Mouse (Mus musculus): Measurements from ENCODE around the gene Nup210.
A peak's percentile ranks its signal among the peaks of the same experiment; 100 is the strongest.

Gene Nup210

DNA sequence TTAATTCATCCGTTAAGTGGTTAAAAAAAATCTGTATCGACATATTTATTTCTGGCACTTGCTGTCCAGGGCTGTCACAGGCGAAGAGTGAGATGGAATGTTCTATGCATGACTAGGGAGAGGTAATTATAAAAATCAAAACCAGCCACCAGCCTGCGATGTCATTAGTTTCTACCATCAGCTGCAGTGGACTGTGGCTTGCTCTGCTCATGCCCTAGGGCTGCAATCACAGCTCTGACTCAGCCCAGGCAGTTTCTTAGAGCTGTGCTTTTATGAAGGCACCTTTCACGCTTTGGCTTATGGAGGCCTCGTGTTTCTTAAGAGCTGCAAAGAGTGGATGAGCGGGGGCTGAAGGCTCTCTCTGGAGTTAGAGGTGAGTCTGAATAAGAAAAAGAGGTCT, 95.8 kb downstream of the Nup210 start:
- DNase-seq (ENCODE audit: low spot score in 2 of 2), result no peak

DNA sequence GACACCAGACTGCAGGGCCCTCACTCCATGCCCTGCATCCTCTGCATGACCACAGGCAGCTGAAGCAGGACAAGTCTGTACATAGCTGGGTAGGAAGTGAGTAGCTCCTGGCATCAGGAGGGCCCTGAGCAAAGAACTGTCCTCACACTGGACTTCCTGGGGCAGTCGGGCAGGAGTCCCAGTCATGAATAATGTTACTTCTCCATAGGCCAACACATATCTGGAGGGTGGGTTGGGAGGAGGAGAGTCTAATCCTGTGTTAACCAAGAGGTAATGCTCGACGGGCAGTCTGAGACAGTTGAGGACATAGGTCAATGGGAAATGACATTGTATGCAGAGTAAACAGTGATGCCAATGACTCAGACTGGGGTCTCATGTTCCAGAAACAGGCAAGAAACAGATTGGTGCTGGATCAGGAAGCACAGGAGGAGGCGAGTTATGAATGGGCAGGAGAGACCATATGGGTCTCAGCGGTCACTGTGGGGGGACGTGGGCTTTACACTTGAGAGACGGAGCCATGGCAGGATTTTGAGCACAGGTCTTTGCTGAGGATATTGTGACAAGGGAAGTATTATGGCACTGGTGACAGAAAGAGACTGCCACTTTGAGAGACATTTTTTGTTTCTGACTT, 99.9 kb downstream of the Nup210 start:
- DNase-seq (ENCODE audit: low spot score in 2 of 2), result no peak

DNA sequence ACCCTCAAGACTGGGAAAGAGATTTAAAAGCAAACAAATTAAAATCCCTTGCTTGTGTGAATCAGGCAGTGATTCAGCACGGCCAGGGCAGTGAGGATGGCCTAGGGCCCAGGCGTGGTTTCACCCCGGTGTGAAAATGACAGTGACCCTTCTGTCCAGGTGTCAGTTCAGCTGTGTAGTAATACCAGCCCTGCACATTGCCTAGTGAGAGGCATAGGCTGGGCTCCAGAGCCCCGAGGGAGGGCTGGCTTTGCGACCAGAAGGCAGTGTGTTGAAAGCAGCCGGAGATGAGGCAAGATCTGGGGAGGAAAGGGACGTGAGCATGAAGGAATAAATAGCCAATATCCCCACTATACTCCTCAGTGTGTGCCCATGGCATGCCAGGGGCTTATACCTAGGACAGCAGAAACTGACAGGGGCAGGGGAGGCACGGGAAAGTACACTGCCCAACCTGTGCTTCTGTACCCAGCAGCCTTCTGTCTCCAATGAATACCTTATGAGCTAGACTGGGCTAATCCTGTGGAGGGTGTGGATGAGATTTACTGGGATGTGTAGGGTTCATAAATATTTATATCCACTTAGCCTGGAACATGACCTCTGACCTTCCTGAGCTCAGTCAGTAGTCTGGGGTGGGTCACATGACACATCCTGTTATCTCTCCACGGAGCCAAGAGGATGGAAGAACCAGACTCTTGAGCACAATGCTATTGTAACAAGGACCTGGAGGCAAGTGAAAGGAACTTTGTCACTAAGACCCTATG, 102.3 kb downstream of the Nup210 start:
- DNase-seq (ENCODE audit: low spot score in 2 of 2), result no peak

DNA sequence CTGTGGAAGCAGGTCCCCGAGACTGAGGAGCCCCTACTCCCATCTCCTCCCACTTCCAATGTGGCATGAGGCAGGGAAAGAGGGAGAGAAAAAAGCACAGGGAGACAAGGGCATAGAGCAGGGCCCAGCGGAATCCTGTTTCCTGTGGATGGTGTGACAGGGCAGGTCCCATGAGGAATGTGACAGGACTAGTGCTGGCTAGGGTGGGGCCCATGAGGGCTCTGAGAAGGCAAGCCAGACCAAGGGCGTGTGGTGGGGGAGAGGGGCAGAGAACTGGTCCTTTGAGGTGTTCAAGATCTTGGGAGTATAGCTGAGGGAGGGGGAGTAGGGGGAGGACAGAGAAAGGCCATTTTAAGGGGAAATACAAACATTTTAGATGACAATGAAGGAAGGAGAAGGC, 104.2 kb downstream of the Nup210 start:
- DNase-seq (ENCODE audit: low spot score in 2 of 2), result no peak

DNA sequence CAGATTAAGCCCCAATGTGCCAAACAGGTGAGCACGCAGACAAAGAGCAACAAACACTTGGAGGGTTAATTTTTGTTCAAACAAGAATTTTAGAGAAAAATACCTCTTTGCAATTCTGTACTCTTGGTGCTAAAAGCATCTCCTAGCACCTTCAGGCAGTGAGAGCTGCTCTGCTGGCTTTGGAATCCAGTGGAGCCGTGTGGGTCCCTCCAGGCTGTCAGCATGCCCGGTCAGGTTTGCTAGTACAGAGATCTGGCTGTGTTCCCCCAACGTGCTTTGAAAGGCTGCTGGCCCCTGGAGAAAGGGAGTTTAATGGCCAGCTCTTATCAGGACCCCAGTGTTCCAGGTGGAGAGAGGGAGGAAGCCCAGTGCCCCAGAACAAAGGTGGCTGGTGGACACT, 105.1 kb downstream of the Nup210 start:
- DNase-seq (ENCODE audit: low spot score in 2 of 2), result no peak

DNA sequence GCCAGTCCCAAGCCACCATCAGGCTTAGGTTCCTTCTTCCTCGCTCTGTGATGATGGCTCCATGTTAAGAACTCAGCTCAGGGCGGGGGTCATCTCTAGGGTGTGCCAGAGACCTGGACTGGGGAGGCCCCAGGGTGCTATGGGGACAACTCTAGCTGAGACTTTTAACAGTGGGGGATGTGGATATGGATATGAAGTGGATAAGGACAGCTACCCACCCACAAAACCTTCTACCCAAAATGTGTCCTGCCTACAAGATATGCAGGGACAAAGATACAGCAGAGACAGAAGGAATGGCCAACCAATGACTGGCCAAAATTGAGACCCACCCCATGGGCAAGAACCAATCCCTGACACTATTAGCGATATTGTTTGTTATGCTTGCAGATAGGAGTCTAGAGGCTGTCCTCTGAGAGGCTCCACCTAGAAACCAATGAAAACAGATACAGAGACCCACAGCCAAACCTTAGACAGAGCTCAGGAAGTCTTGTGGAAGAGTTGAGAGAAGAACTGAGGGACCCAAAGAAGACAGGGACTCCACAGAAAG, 108.3 kb downstream of the Nup210 start:
- DNase-seq (ENCODE audit: low spot score in 2 of 2), result no peak

DNA sequence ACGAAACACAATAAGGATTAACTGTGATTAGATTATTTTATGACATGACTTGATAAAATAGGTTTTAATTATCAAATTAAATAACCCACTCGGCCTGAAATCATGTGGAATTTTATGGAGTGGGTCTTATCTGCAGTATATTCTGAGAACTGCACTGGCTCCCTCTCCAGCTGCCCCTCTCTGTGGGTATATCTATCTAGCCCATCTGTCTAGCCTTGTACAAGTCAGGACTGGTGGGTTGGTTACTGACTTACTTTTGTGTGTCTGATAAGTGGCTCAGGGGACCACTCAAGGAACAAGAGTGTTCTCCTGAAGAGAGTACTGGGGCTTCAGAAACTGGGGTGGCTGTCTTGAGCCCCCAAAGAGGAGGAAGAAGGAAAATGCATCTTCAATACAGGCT, 109.4 kb downstream of the Nup210 start:
- DNase-seq (ENCODE audit: low spot score in 2 of 2), result no peak

DNA sequence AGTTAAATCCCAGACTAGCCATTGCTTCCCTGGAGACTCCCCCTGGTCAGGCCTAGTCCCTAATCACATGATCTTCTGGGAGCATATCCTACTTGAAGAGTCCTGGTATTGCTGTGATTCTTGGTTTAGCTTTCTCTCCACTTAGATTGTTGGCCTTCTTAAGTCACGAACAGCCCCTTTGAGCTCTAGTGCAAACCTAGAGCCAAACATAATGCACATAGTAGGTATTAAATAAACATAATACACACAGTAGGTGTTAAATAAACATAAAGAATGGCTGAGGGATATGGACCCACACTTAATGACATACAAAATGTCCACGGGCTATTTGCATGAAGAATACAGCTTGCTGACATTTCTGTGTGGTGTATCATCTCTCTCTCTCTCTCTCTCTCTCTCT, 112.5 kb downstream of the Nup210 start:
- no peak for DNase-seq (ENCODE audit: low spot score in 2 of 2)

DNA sequence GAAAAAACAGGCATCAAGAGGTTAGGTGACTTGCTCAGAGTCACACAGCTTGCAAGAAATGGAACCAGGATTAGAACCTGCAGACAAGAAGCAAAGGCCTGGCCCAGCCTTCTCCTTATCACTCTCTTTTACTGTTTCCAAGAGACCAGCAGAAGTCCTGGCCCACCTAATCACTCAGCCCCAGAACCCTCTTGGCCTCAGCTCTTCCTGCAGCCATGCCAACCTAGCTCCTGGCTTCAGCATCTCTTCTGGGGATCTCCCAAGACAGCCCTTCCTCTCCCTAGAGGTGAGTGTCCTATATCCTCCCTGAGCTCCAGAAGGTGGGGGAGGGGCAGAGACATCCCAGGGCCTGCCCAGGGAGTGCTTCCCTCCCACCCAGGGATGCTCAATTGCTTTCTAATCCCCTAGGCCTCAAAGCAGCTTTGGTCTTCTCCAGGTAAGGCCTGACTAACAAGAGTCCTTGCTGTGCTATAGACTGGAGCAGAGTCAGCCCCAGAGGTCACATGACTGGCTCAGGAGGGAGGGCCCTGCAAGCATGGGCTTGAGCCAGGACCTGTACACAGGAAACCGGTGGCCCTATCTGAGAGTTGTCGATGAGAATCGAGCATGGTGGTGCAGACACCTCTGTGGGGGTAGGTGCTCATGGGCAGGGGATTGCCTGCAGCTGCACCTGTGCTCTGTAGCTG, 113.2 kb downstream of the Nup210 start:
- no peak for DNase-seq (ENCODE audit: low spot score in 2 of 2)

DNA sequence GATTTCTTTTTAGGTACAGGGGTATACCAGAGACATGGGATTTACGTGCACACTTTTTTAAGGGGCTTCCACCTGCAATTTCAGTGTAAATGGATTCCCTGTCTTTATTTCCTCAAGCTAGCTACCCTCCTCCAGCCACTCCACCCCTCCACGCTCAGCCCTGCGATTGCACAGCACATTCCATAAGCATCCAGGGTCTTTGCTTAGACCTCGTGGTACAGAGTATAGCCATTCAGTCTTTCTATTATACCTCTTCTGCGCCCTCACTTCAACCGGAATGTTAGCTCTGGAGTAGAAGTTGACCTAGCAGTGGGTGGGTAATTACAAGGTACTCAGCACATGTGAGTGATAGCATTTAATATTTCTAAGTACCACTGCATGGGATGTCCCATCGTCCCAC, 115.1 kb downstream of the Nup210 start:
- no peak for DNase-seq (ENCODE audit: low spot score in 2 of 2)

DNA sequence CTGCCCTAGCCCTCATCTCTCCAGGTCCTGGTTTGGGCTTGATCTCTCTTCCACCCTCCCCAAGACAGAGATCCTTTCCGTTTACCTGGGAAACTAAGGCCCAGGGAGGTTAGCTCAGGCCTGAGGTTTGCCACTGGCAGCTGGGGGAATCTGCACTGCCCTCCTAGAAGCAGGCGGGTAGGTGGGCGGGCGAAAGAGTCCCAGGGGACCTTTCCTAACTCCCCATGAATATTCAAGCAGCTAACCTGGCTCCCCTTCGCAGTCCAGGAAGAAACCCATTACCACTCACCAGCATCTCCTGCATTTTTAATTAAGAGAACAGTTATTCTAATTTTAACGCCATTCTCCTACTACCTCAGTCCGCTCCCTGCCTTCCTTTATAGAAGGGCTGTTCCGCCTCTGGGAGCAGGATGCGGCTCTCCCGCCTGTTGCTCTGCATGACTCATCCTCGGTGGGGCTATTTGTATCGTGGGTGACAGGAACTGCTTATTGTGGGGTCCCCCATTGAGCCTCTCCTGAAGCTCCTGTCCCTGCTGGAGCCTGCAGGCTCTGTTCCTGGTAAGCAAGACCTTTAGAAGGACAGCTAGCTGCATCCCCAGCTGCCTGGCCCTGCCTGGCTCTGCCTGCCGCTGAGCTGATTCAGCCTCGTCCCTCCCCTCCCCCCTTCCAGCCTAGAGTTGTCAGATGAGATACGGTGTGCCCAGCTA, 115.7 kb downstream of the Nup210 start:
- peak in 1 of 2 experiments; percentile 42 for DNase-seq (ENCODE audit: low spot score in 2 of 2)

DNA sequence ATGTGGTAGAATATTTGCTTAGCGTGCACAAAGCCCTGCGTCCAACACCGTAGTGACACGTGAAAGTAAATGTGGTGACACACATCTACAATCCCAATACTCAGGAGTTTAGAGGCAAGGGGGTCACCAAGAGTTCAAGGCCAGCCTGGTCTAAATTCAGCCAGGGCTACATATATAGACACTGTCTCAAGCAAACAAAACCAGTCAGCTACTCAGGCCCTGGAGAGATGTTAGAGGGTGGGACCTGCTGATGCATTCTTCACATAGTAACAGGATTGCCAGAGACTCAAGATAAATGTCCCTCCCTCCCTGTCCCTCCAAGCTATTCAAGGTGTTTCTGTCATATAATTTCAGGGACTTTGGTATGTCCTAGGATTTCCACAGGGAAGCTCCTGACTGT, 117.5 kb downstream of the Nup210 start:
- no peak for DNase-seq (ENCODE audit: low spot score in 2 of 2)

DNA sequence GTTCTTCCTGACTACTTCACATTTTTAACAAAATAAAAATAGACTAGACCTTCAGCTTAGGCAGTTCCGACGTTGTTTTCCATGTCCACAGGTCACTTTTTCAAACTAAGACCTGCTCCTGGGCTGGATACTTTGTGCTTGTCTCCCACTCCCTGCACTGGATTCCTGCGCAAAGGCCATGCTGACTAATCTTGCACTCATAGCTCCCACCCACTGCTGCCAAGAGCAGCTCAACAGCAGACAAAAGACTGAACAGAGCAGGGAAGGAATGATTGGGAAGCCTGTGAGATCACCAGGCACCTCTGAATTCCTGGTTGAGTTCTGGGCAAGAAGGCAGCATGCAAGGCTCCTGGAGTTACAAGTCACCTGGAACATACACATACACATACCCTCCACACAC, 119.6 kb downstream of the Nup210 start:
- DNase-seq (ENCODE audit: low spot score in 2 of 2), result peak in 1 of 2 experiments; percentile 16

DNA sequence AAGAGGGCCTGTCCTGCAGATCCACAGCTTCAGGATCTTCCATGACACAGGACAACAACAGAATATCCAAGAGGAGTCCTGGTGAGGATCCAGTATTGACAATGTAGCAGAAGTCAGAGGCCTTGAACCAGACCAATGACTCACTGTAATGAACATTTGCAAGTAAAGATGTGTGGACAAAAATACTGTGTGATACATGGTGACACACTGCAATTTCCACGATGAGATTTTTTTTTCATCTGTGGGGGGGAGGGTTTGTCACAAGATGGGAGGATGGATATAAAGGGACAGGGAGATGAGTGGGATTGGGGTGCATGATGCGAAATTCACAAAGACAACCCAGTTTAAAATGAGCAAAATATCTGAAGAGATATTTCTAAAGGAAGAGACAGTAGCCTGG, 120.4 kb downstream of the Nup210 start:
- no peak for DNase-seq (ENCODE audit: low spot score in 2 of 2)

DNA sequence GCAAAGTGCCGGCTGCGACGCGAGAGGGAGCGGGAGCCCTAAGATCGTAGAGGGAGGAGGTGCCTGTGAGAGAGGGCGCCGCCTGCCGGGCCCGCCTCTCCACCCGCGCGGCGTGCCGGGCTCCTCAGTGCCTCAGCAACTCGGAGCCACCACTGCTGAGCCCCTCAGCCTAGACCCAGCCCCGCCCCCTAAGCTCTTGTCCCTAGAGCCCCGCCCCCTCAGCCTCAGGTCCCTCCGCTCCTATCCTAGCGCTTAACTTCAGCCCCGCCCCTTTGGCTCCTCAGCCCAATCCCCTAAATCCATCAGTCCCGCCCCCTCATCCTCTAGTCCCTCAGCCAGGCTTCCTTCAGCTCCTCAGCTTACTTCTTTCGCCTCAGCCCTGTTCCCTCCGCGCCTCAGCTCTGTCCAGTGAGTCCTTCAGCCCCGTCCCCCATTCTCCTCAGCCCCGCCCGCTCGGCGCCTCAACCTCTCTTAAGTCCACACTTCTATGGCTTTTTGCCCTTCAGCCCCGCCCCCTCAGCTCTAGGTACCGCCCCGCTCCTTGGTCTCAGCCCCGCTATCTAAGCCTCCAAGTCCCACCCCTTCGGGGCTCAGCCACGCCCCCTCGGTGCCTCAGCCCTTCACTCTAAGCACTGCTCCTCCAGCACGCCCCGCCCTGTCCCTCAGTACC, 127.8 kb downstream of the Nup210 start, which contains the start of gene Iqsec1:
Gene Iqsec1, minus strand, starts transcription at position 38 of the 670 bp plus-strand sequence.
- peak; percentile 63 to 70 for DNase-seq (ENCODE audit: low spot score in 2 of 2)

DNA sequence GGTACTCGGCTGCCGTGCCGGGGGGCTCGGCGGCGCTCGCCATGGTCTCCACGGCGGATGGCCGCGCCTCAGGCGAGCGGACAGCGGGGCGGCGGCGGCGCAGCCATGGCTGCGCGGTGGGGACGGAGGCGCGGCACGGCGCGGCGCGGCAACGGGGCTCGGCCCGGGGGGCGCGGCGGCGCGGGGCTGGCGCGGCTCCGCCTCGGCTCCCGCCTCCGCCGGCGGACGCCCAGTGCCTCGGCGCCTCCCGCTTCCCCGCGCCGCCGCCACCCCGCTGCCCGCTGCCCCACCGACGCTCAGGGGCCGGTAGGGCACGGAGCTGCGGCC, 128.4 kb downstream of the Nup210 start:
- DNase-seq (ENCODE audit: low spot score in 2 of 2), result no peak

DNA sequence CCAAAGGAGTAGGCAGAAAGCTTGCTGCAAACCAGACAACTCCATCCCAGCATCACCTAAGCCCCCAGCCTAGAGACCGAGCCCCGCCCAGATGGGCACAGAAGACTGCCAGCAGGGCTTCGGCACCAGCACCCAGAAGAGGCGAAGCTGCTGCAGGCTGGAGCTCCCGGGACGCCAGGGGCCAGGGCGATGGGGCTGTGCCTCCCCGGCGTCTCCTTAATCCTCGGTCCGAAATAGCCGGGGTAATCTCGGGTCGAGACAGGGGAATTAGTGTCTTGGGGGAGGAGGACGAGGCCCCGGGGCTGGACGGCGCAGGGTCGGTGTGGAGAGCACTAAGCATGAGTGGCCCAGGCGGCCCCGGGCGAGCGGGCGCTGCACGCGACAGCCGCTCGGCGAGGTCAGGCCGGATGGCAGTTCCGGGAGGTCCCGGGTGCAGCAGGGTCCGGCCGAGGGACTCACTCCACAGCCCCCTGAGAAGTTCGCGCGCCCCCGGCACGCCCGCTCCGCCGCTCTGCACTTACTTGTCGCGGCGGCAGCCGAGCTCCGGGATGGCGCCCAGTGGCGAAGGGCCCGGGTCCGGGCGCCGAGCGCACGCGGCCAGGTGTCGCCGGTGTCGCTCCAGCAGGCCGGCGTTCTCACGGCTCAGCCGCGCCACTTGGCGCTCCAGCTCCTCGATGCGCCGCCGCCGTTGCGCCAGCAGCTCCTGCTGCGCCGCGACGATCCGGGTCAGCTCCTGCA, 128.9 kb downstream of the Nup210 start:
- peak in 1 of 2 experiments; percentile 13 for DNase-seq (ENCODE audit: low spot score in 2 of 2)

DNA sequence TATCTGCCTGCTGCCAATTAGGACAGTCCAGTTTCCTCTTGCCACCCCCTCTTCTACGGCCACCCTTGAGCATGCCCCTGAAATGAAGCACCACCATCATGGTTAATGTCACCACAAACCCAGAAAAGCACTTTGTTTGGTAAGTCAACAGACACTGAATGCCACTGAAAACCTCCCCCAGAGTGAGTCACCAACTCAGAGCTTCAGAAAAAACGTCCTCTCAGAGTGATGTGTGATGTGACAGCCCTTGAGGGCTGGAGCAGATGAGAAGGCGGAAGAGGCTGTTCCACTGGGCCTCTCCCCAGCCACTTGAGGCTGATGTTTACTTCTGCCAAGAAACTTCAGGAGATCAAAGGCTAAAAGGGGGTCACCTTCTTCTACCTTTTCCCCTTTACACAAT, 132.5 kb downstream of the Nup210 start:
- DNase-seq (ENCODE audit: low spot score in 2 of 2), result no peak

DNA sequence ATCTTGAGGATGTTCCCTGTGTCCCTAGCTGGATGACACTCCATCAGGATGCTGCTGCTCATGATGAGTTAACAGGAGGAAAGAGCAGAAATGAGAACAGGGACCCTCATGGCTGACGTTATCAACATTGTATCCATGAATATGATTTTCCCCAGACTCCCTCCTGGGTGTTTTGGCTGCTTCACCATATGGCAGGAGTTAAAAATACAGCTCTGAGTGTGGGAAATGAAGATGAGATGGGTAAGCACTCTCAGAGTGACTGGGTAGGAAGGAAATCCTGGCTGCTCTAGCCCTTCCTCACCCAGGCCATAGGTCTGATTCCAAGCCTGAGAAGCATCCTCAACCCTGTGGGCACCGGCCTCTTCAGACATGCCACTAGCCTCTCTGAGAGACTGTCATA, 142.3 kb downstream of the Nup210 start:
- DNase-seq (ENCODE audit: low spot score in 2 of 2), result no peak

DNA sequence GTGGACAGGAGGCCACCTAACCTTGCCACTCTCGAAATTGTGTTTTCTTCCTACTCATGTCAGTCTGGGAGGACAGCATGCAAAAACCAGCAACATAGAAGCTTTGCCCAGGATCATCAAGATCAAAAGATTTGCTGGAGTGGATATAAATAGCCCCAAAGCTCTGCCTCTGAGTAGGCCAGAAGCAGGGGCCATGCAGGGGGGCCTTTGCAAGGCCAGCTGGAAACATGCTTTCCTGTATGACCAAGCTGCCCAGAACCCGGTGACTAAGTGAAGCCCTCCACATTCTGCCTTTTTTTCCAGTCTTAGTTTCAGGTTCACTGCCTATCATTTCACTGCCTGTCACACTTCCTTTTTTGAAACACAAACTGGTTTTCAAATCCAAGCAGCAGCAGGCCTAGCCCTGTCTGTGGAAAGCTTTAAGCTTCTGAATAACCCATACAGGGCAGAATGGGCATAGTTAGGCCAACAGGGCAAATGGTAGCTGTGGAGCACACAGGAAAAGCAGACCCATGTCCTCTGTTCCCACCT, 147.2 kb downstream of the Nup210 start:
- DNase-seq (ENCODE audit: low spot score in 2 of 2), result no peak

Data from frontal cortex, postnatal 25 days (tissue).